Mouse (Mus musculus): Measurements from ENCODE around the gene Nt5c2. TPM values are rescaled to one million over a fixed set of nuclear protein-coding genes. Genes with fewer than 3 reads are reported as not detected.
"Not testable (repeated sequence)": the region's sequence is repeated elsewhere in the genome, so short reads cannot be mapped to it uniquely, and the experiment has no call there.

Gene Nt5c2
- polyA plus RNA-seq, 2 experiments = 32.9 to 67.1 TPM

- Histone ChIP-seq H3K9me3 (ENCODE audit: control insufficient read depth, low read length) (no peaks in the 10 kb centered on the region), H3K4me3 (replicated peaks; ENCODE audit: low read length) (no peak overlapping the region), H3K4me1 (ENCODE audit: control insufficient read depth, insufficient read depth, low read length) (no peaks in the 10 kb centered on the region), H3K9ac (ENCODE audit: low read depth, low read length, severe bottlenecking) (no peak overlapping the region), H3K27me3 (ENCODE audit: control insufficient read depth, insufficient read depth, low read length) (no peaks in the 10 kb centered on the region), H3K36me3 (ENCODE audit: control insufficient read depth, insufficient read depth, low read length) (no peaks in the 10 kb centered on the region), H3K27ac (replicated peaks; ENCODE audit: low read depth, low read length) (no peak overlapping the region), H3K4me2 (replicated peaks; ENCODE audit: low read depth, low read length, severe bottlenecking) (no peak overlapping the region)
- WGBS = 77% methylated on average over 8 of the region's 8 CpGs
- DNase-seq (ENCODE audit: low spot score) (no peak), ATAC-seq (ENCODE audit: low FRiP score, low read depth) (no peak)
- TF ChIP-seq POLR2A (IDR thresholded peaks at IDR 0.05; ENCODE audit: borderline replicate concordance, extremely low read depth, insufficient read depth, insufficient read length) = no peak
These were observed 16.6 kb downstream of the Nt5c2 start for GRCm38 (mm10) chr19:46998168-46998870.

GRCm38 (mm10) chr19:46996095-46996494, 18.9 kb downstream of the Nt5c2 start:
- no peak overlapping the region for H3K27ac ChIP-seq (replicated peaks; ENCODE audit: low read depth, low read length)
- H3K4me2 ChIP-seq (replicated peaks; ENCODE audit: low read depth, low read length, severe bottlenecking) = no peak overlapping the region
- TF ChIP-seq POLR2A (IDR thresholded peaks at IDR 0.05; ENCODE audit: borderline replicate concordance, extremely low read depth, insufficient read depth, insufficient read length) = no peak
- ATAC-seq (ENCODE audit: low FRiP score, low read depth) (no peak), DNase-seq (ENCODE audit: low spot score) (no peak)
- no peaks in the 10 kb centered on the region for H3K9me3 ChIP-seq (ENCODE audit: control insufficient read depth, low read length)
- no peak overlapping the region for H3K9ac ChIP-seq (ENCODE audit: low read depth, low read length, severe bottlenecking)
- no peak overlapping the region for H3K4me3 ChIP-seq (replicated peaks; ENCODE audit: low read length)
- H3K27me3 ChIP-seq (ENCODE audit: control insufficient read depth, insufficient read depth, low read length) = no peaks in the 10 kb centered on the region
- no peaks in the 10 kb centered on the region for H3K4me1 ChIP-seq (ENCODE audit: control insufficient read depth, insufficient read depth, low read length)
- 72% methylated on average over 9 of the region's 9 CpGs for WGBS
- no peaks in the 10 kb centered on the region for H3K36me3 ChIP-seq (ENCODE audit: control insufficient read depth, insufficient read depth, low read length)

GRCm38 (mm10) chr19:46992329-46992728, 22.6 kb downstream of the Nt5c2 start:
- H3K9ac ChIP-seq (ENCODE audit: low read depth, low read length, severe bottlenecking); H3K9me3 ChIP-seq (ENCODE audit: control insufficient read depth, low read length); H3K27ac ChIP-seq (replicated peaks; ENCODE audit: low read depth, low read length); ATAC-seq (ENCODE audit: low FRiP score, low read depth); H3K4me1 ChIP-seq (ENCODE audit: control insufficient read depth, insufficient read depth, low read length); DNase-seq (ENCODE audit: low spot score); H3K27me3 ChIP-seq (ENCODE audit: control insufficient read depth, insufficient read depth, low read length); H3K4me3 ChIP-seq (replicated peaks; ENCODE audit: low read length); H3K4me2 ChIP-seq (replicated peaks; ENCODE audit: low read depth, low read length, severe bottlenecking); H3K36me3 ChIP-seq (ENCODE audit: control insufficient read depth, insufficient read depth, low read length): not testable (repeated sequence)
- 66% methylated on average over 4 of the region's 4 CpGs for WGBS

DNA sequence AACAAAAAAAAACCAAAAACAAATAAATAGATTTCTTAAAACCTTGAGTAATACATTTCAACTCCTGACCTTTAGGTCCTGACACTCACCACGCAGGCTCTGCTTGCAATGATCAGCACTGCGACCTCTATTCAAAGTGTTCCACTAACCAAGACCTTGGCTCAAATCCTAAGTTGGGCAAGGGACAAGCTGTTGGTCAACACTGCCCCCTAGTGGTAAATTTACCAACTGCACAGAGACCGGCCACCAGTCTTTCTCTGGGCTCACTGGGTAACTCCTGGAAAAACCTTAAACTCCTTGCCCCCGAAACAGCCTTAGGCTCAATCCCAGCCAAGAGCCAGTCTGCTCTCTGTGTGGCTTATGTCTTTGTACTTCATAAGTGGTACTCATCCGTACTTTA, 23.8 kb downstream of the Nt5c2 start:
- peak; percentile 67 for ATAC-seq (ENCODE audit: low FRiP score, low read depth)
- Histone ChIP-seq H3K27ac (replicated peaks; ENCODE audit: low read depth, low read length) (no peak overlapping the region), H3K36me3 (ENCODE audit: control insufficient read depth, insufficient read depth, low read length) (no peaks in the 10 kb centered on the region), H3K27me3 (ENCODE audit: control insufficient read depth, insufficient read depth, low read length) (no peaks in the 10 kb centered on the region), H3K9me3 (ENCODE audit: control insufficient read depth, low read length) (no peaks in the 10 kb centered on the region), H3K4me3 (replicated peaks; ENCODE audit: low read length) (no peak overlapping the region), H3K9ac (ENCODE audit: low read depth, low read length, severe bottlenecking) (no peak overlapping the region), H3K4me2 (replicated peaks; ENCODE audit: low read depth, low read length, severe bottlenecking) (no peak overlapping the region), H3K4me1 (ENCODE audit: control insufficient read depth, insufficient read depth, low read length) (no peaks in the 10 kb centered on the region)
- TF ChIP-seq POLR2A (IDR thresholded peaks at IDR 0.05; ENCODE audit: borderline replicate concordance, extremely low read depth, insufficient read depth, insufficient read length) = no peak
- DNase-seq (ENCODE audit: low spot score) = peak; percentile 88
- WGBS = 9% methylated on average over 5 of the region's 5 CpGs

DNA sequence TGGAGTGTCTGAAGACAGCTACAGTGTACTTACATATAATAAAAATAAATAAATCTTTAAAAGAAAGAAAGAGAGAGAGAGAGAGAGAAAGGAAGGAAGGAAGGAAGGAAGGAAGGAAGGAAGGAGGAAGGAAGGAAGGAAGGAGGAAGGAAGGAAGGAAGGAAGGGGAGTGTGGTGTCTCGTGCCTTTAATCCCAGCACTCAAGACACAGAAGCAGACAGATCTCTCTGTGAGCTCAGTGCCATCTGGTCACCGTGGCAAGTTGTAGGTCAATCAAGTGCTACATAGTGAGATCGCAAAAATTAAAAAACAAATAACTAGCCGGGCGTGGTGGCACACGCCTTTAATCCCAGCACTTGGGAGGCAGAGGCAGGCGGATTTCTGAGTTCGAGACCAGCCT, 24.3 kb downstream of the Nt5c2 start:
- DNase-seq (ENCODE audit: low spot score); H3K9me3 ChIP-seq (ENCODE audit: control insufficient read depth, low read length); H3K4me3 ChIP-seq (replicated peaks; ENCODE audit: low read length); H3K27me3 ChIP-seq (ENCODE audit: control insufficient read depth, insufficient read depth, low read length); H3K27ac ChIP-seq (replicated peaks; ENCODE audit: low read depth, low read length); H3K4me2 ChIP-seq (replicated peaks; ENCODE audit: low read depth, low read length, severe bottlenecking); H3K36me3 ChIP-seq (ENCODE audit: control insufficient read depth, insufficient read depth, low read length); ATAC-seq (ENCODE audit: low FRiP score, low read depth); H3K4me1 ChIP-seq (ENCODE audit: control insufficient read depth, insufficient read depth, low read length); H3K9ac ChIP-seq (ENCODE audit: low read depth, low read length, severe bottlenecking): not testable (repeated sequence)
- WGBS = 82% methylated on average over 8 of the region's 8 CpGs

DNA sequence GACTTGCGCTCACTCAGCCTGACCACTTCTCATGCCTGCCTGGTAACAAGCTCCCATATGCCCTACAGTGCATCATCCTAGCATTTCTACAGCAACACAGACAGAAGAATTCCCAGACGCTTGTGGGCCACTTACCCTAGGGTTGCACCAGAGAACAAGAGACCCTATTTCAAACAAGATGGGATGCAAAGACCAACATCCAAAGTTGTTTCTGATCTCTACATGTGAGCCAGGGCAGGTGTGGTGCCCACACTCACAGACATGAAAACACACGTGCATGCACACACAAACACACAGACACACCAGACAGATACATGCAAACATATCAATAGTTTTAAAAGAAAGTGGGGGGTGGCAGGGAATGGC, 24.8 kb downstream of the Nt5c2 start:
- Histone ChIP-seq H3K27me3 (ENCODE audit: control insufficient read depth, insufficient read depth, low read length) (no peaks in the 10 kb centered on the region), H3K4me3 (replicated peaks; ENCODE audit: low read length) (no peak overlapping the region), H3K4me2 (replicated peaks; ENCODE audit: low read depth, low read length, severe bottlenecking) (no peak overlapping the region), H3K36me3 (ENCODE audit: control insufficient read depth, insufficient read depth, low read length) (no peaks in the 10 kb centered on the region), H3K27ac (replicated peaks; ENCODE audit: low read depth, low read length) (no peak overlapping the region), H3K4me1 (ENCODE audit: control insufficient read depth, insufficient read depth, low read length) (no peaks in the 10 kb centered on the region), H3K9ac (ENCODE audit: low read depth, low read length, severe bottlenecking) (no peak overlapping the region), H3K9me3 (ENCODE audit: control insufficient read depth, low read length) (no peaks in the 10 kb centered on the region)
- 74% methylated on average over 3 of the region's 3 CpGs for WGBS
- no peak for TF ChIP-seq POLR2A (IDR thresholded peaks at IDR 0.05; ENCODE audit: borderline replicate concordance, extremely low read depth, insufficient read depth, insufficient read length)
- no peak for DNase-seq (ENCODE audit: low spot score)
- no peak for ATAC-seq (ENCODE audit: low FRiP score, low read depth)

Measured in limb, embryonic 14.5 days (tissue).